Mouse (Mus musculus) MEL (cell line): ENCODE results near the gene Gm20388.

Experiments used
- CTCF ChIP-seq, 3 experiments: IDR thresholded peaks in 2 of 3; conservative IDR thresholded peaks in 1 of 3; 2 replicates each; pipeline ENCODE4 v1.5.1; 2011 to 2012; ENCODE audit warnings: low read length in 3 of 3, low read depth in 2 of 3, mild to moderate bottlenecking in 2 of 3, improper control_type of control experiment in 1 of 3, inconsistent platforms in 1 of 3, mixed read lengths in 1 of 3, moderate library complexity in 1 of 3; ENCODE audit not compliant: control insufficient read depth in 1 of 3, insufficient read depth in 1 of 3, poor library complexity in 1 of 3, severe bottlenecking in 1 of 3
- E2F4 ChIP-seq: IDR thresholded peaks from 2 replicates; pipeline ENCODE4 v1.6.1; 2011; ENCODE audit warnings: low read depth, low read length, improper control_type of control experiment, borderline replicate concordance
- GATA1 ChIP-seq: IDR thresholded peaks from 2 replicates; pipeline ENCODE4 v1.6.1; 2011; ENCODE audit warnings: low read depth, low read length, improper control_type of control experiment

- TF ChIP-seq GATA1 (no peak), CTCF (IDR thresholded peaks at IDR 0.05 in 2 of 3, conservative IDR thresholded peaks at IDR 0.05 in 1 of 3; ENCODE audit: control insufficient read depth in 1 of 3, insufficient read depth in 1 of 3, low read depth in 2 of 3, low read length in 3 of 3, poor library complexity in 1 of 3, severe bottlenecking in 1 of 3) (no peak), E2F4 (no peak)
Observed at GRCm38 (mm10) chr8:122106270-122106669, 2195.6 kb downstream of the Gm20388 start.
